Mouse (Mus musculus) adrenal gland, adult 8-10 months (tissue): Measurements from ENCODE around the gene Ergic1. TPM values are rescaled to one million over a fixed set of nuclear protein-coding genes. Genes with fewer than 3 reads are reported as not detected.

Experiments used
- DNase-seq: peaks from one replicate; pipeline ENCODE4 v3.0.0; 2022
- total RNA-seq, 4 experiments: library from RNA; stranded (reverse); gene quantifications; 2 replicates each; pipeline ENCODE4 v1.2.4; 2022

The Ergic1 gene
- total RNA-seq, 4 experiments from 2014 or later: 142 to 218 (median 163) TPM

- no peak for DNase-seq
Measured at GRCm38 (mm10) chr17:26575786-26576690, 14.7 kb downstream of the Ergic1 start.

GRCm38 (mm10) chr17:26576833-26577232, 15.5 kb downstream of the Ergic1 start:
- DNase-seq: no peak

- no peak for DNase-seq
Measured at GRCm38 (mm10) chr17:26577309-26577708, 16.0 kb downstream of the Ergic1 start.

- DNase-seq: no peak
Measured at GRCm38 (mm10) chr17:26578162-26578561, 16.9 kb downstream of the Ergic1 start.

- no peak for DNase-seq
Measured at GRCm38 (mm10) chr17:26578771-26579170, 17.5 kb downstream of the Ergic1 start.

GRCm38 (mm10) chr17:26579396-26579795, 18.1 kb downstream of the Ergic1 start:
- no peak for DNase-seq

- no peak for DNase-seq
Measured at GRCm38 (mm10) chr17:26580873-26581401, 19.6 kb downstream of the Ergic1 start.

- DNase-seq: peak; percentile 94
Measured at GRCm38 (mm10) chr17:26582297-26582696, 21.0 kb downstream of the Ergic1 start.

GRCm38 (mm10) chr17:26583056-26583455, 21.8 kb downstream of the Ergic1 start:
- no peak for DNase-seq

GRCm38 (mm10) chr17:26583606-26584005, 22.3 kb downstream of the Ergic1 start:
- no peak for DNase-seq

- DNase-seq: no peak
Measured at GRCm38 (mm10) chr17:26584063-26584462, 22.8 kb downstream of the Ergic1 start.

- peak; percentile 74 for DNase-seq
Measured at GRCm38 (mm10) chr17:26584558-26585136, 23.4 kb downstream of the Ergic1 start.

GRCm38 (mm10) chr17:26587961-26588487, 26.7 kb downstream of the Ergic1 start:
- DNase-seq: no peak

GRCm38 (mm10) chr17:26592510-26592909, 31.2 kb downstream of the Ergic1 start:
- peak; percentile 78 for DNase-seq

GRCm38 (mm10) chr17:26593199-26593598, 31.9 kb downstream of the Ergic1 start:
- DNase-seq: no peak

GRCm38 (mm10) chr17:26594171-26594570, 32.9 kb downstream of the Ergic1 start:
- DNase-seq: no peak

GRCm38 (mm10) chr17:26594958-26595357, 33.7 kb downstream of the Ergic1 start:
- DNase-seq: no peak

GRCm38 (mm10) chr17:26595448-26596167, 34.3 kb downstream of the Ergic1 start:
- no peak for DNase-seq

GRCm38 (mm10) chr17:26596168-26596658, 34.9 kb downstream of the Ergic1 start:
- no peak for DNase-seq

- no peak for DNase-seq
Measured at GRCm38 (mm10) chr17:26596856-26597481, 35.7 kb downstream of the Ergic1 start.

- DNase-seq: no peak
Measured at GRCm38 (mm10) chr17:26598845-26599244, 37.6 kb downstream of the Ergic1 start.

- DNase-seq: no peak
Measured at GRCm38 (mm10) chr17:26600913-26601447, 39.7 kb downstream of the Ergic1 start.
